Mouse (Mus musculus): ENCODE data around the gene Aifm3.

Gene Aifm3

DNA sequence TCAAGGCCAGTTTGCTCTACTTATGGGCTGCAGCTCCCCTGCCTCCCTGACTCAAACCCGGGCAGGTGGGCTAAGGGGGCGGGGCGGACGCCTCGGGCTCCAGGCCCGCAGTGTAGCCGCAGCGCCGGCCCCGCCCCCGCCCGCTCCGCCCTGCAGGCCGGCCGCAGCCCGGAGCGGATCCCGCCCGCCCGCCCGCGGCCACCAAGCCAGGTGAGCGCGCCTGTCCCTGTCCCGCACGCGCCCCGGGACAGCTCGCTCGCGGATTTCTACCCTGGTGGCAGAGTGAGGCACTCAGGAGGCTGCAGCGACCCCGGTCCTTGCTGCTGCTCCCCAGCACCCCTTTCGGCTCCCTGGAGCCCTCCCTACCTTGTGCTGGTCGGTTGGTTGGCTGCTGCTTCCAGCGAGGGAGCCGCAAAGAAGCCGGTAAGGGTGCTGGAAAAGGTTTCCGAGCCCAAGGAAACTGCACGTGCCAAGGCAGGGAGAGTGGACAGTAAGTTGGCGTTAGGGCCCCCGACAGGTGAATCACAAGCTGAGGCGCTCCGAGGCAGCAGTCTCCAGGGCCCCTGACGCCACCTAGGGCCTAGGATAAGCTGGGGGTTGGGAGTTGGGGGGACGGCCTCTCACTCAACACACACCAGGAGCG lies at the start of gene Aifm3:
TSS of gene Aifm3 (plus strand) at position 143 of the 643 bp plus-strand sequence.
- peak; percentile 70 for DNase-seq

DNA sequence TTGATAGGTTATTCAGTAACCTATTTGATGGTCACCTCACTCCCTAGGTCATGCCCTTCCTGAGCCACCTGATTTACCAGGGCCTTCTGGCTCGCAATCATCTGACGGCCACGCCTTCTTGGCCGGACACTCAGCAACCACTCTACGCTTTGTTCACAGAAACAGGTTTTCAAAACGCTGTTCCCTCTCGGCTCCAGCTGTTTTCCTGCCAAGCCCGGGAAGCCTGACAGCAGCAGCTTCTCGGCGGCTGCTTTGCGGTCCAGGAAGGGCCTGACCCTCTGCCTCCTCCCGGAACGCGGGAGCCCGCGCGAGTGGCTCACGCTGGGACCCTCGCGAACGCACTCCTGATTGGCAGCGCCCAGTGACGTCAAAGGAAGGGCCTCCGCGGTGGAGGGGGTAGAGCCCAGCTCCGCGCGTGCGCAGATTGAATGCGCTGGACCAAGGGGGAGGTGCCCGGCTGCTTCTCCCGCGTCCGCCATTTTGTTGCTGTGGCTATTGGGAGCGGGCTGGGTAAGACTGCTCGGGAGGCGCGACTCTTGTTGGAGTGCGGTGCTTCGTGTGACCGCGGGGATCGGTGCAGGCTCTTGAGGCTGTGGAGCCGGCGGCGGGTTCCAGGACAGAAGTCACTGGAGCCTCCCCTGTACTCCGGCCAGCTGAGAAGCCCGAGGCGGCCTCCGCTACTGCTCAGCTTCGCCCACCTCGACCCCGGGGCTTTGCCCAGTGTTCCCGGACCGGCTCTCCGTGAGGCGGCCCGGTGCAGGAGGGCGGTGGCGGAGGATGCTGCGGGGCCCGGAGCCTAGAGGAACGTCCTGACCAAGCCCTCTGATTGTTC lies 37.7 kb upstream of the Aifm3 start, which contains the start of gene Crkl:
TSS of gene Crkl (plus strand) at position 447 of the 832 bp plus-strand sequence.
- DNase-seq: peak; percentile 98

GRCm38 (mm10) chr16:17452373-17452715 lies 37.1 kb upstream of the Aifm3 start:
- DNase-seq: no peak

DNA sequence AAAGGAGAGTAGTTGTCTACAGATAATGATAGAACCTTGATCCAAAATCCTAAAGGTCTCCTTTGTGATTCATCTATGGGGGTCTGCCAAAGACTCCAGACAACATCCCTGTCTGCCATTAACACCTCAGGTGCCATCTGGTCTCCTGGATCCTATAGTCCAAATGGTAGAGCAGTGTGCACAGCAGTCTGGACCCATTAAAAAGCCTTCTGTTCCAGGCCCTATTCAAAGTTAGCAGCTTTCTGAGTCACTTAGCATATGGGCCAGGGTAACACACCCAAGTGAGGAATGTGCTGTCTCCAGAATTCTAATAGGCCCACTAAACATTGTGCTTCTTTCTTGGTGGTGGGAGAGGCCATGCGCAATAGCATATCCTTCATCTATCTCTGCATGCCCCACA lies 32.5 kb upstream of the Aifm3 start:
- DNase-seq: no peak

- peak; percentile 78 for DNase-seq
Observed at GRCm38 (mm10) chr16:17460254-17460653, 29.2 kb upstream of the Aifm3 start.

DNA sequence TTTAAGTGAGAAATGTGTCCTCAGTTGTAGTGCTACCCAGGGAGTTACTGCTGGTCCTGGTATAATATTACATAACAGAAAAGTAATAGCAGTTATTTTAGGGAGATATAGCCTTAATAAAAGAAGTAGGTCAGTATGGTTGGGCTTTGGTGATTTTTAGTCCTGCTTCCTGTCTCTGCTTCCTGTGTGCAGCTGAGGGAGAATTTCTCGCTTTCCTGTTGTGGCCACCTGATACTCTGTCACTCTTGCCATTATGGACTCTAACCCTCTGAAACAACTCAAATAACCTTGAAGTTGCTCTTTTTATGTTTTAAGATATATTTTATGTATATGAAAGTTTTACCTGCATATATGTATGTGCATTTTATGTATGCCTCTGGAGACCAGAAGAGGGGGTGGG lies 27.8 kb upstream of the Aifm3 start:
- no peak for DNase-seq

DNA sequence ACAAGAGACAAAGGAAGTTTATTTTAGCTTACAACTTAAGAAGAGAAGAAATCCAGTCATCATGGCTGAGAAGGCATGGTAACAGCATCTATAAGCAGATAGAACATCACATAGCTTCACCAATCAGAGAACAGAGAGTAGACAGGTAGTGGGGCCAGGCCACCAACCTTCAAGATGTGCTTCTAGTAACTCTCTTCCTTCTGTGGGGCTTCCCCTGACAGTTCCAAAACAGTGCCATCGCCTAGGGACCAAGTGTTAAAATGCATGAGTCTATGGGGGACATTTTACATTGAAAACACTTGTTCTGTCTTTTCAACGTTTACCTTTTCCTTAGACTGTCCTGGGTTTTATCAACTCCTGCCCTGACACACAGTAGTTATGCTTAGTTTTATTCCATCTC lies 26.2 kb upstream of the Aifm3 start:
- DNase-seq: no peak

DNA sequence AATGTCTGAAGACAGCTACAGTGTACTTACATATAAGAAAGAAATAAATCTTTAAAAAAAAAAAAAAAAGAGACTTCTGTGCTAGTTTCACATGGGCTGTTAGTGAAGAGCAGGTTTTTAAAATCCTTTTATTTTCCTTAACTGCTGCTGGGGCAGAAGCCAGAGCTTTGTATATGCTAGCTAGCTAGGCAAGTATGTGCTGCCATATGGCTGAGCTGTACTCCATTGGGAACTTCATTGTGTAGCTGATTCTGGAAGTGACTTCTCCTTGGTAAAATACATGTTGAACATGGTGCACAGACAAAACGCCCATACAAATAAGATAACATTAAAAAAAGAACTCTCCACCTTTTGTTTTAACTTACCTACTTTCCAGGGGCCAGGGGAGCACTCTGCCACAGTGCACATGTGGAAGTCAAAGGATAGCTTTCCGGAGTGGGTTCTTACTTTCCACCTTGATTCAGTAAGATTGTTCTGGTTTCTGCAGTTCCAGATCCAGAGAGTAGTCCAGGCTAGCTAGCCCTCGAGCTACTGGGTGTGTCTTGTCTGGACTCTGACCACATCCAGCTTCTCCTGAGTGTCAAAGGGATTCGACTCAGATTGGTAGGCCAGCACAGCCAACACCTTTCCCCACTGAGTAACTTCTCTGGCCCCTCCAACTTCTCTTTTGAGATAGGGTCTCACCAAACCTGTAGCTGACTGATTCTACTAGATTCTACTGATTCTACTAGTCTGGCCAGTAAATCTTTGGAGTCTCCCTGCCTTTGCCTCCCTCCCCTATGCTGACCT lies 22.3 kb upstream of the Aifm3 start:
- no peak for DNase-seq

DNA sequence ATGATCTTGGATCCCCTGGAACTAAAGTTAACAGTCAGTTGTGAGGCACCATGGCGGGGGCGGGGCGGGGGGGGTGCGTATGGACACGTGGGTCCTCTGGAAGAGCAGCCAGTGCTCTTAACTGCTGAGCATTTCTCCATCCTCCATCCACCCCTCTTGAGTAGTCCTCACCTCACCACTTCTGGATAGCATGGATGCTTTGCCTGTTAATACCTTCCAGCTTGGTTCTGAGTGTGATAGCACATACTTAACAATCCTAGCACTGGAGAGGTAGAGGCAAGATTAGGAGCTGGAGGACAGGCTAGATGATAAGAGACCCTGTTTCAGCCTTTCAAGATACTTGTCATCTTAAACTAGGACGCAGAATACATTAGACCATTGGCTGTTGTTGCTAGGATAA lies 16.9 kb upstream of the Aifm3 start:
- no peak for DNase-seq

DNA sequence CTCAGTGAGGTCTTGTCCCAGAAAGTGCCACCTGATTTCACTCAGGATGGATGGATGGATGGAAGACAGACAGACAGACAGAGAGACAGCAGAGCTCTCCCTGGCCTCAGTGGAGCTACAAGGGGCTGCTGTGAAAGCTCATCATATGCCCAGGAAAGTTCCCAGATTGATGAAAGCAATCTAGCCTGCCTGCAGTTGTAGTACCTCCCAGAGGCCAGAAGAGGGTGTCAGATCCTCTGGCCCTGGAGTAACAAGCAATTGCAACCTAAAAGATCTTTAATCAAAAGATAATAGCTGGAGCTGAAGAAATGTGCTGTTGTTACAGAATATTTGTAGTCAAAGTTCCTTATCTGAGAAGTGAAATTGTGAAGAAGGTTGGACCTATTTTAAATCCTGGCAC lies 15.3 kb upstream of the Aifm3 start:
- DNase-seq: peak; percentile 57

GRCm38 (mm10) chr16:17474761-17475160 lies 14.7 kb upstream of the Aifm3 start:
- DNase-seq: peak; percentile 53

- DNase-seq: no peak
Observed at GRCm38 (mm10) chr16:17475326-17475725, 14.1 kb upstream of the Aifm3 start.

- no peak for DNase-seq
Observed at GRCm38 (mm10) chr16:17478331-17478943, 11.0 kb upstream of the Aifm3 start.

GRCm38 (mm10) chr16:17481465-17481864 lies 7.9 kb upstream of the Aifm3 start:
- DNase-seq: no peak

DNA sequence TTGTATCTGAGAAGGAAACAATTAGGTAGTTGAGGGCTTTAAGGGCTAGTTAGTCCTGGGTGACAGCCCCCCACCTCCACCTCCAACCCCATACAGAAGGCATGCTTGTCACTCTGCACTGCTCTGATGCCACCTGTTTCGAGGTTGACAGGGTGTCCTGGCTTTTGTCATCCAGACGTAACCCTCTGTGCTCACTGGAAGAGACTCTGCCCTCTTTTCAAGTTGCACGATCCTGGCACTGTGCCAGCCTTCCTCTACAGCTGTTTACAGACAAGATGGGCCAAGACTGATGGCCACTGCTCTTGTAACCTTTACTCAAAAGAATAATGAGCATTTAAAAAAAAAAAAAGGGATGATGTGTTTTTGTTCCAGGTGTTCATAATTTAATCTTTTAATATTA lies 2.9 kb upstream of the Aifm3 start:
- peak; percentile 60 for DNase-seq

- peak; percentile 71 for DNase-seq
Observed at GRCm38 (mm10) chr16:17488478-17489468, 638 bp upstream of the Aifm3 start.

DNA sequence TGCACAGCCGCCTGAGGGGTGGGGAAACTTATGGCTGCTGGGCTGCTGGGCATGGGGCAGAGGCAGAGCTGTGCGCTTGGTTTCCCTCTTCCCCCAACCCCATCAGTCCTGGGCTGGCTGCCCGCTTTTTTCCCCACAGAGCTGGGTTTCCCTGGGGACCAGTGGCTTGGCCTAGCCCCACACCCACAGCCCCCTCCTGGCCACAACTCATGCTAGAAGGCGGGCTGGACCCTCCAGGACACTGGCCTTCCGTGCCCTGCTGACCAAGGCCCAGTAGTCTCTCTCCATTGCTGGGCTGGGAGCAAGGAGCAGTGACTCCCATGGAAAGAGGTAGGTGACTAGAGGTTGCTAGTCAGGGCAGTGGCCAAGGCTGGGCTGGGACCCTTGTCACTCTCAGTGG lies 1.7 kb downstream of the Aifm3 start:
- DNase-seq: no peak

GRCm38 (mm10) chr16:17491896-17492561 lies 2.6 kb downstream of the Aifm3 start:
- DNase-seq: no peak

GRCm38 (mm10) chr16:17496499-17497305 lies 7.3 kb downstream of the Aifm3 start:
- DNase-seq: no peak

DNA sequence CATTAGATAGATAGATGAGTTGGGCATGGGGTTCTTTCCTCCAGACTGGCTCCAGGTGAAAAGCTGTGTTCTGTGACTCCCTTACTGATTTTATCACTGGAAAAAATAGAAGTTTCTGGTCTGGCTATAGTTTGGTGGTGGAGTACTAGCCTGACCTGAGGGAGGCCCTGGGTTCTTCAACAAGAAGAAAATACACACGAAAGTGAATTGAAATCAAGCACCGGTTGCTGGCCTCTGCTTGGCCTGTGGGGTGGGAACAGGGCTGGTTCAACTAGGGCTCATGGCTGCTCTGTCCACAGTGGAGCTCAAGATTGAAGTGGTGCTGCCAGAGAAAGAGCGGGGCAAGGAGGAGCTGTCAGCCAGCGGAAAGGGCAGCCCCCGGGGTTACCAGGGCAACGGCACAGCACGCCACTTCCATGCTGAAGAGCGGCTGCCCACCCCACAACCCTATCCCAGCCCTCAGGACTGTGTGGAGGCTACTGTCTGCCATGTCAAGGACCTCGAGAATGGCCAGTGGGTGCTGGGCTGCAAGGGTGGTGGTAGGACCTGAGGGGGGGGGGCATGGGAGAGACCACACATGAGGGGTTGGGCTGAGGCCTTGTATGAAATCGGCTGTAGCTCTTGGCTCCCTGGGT lies 10.0 kb downstream of the Aifm3 start:
- DNase-seq: no peak

Data from thymus, postnatal 4 days (tissue).